ENCODE assay signal across 11 mouse cellular contexts in the genomic region with DNA sequence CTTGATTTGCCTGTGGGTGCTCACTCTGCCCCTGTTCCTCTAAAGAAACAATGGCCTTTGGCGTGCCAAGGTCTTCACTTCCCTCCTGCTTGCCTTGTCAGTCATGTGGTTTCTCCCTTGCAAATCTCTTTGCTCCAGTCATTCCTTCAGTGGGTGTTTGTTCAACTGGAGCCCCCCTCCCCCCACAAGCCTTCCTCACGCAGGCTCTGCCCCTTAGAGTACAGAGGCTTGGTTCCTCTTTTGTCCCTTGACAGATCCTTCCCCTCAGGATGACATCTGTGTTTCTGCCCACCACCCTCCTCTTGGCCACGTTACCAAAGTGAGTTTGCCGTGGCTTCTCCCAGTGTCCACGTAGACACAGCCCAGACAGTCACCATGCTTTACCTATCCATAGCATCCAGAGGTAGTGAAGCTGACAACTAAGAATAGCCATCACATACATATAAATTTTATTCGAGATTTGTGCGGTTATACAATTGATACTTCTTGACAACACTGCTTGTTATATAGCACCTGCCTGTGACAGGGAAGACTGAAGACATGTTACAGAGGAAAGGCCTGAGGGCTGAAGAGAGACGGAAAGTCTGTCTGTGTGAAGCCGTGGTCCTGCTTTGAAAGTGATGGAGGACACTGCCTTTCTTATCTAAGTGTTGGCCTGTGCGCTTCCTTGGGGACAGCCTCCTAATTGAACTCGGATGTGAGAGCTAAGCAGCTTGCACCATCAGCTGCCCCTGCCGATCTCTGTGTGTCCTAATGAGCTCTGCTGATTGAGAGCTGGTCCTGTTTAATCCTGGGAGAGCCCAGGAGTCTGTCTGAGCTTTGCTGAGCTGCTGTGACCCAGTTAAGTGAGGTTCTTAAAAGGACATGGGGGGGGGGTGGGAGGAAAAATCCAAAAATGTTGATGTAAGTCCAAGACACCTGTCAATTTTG.
DNase-seq lines count a peak whose midpoint lies in the region; ATAC-seq and TF ChIP-seq lines count a peak whose summit lies in the region.
"Had no signal": no experiment of that assay in that cellular context is flagged by ENCODE, and none has a peak within 500 bp of the region (broad histone marks: within the 10 kb centered on the region; RNA-seq: fewer than 3 reads in every experiment).

No protein-coding gene starts in this region.

- H3K4me3 ChIP-seq in heart, embryonic 12.5 days, result no peak overlapping the region
- no peak overlapping the region for H3K4me3 ChIP-seq in bone marrow macrophage, adult 2 months (ENCODE audit: insufficient read depth, low read length)
- no peak overlapping the region for H3K4me3 ChIP-seq in midbrain, embryonic 12.5 days
- H3K4me3 ChIP-seq: erythroblast, embryonic 14.5 days had no signal

- H3K27ac ChIP-seq in heart, embryonic 12.5 days (ENCODE audit: poor library complexity, severe bottlenecking), result no peak overlapping the region
- peak overlapping the region; percentile 27 for H3K27ac ChIP-seq in bone marrow macrophage, adult 2 months (ENCODE audit: insufficient read depth, low read depth, low read length)
- peak overlapping the region; percentile 30; the same call in 1 of the 2 replicates for H3K27ac ChIP-seq in midbrain, embryonic 12.5 days (replicated peaks)

- no peak overlapping the region for H3K9ac ChIP-seq in heart, embryonic 12.5 days
- no peak overlapping the region for H3K9ac ChIP-seq in midbrain, embryonic 12.5 days (replicated peaks)

- TF ChIP-seq CTCF in bone marrow macrophage, adult 2 months (IDR thresholded peaks at IDR 0.05; ENCODE audit: low read depth, low read length), result no peak

- no peaks in the 10 kb centered on the region for H3K36me3 ChIP-seq in heart, embryonic 12.5 days
- H3K36me3 ChIP-seq in midbrain, embryonic 12.5 days, result no peaks in the 10 kb centered on the region

- no peaks in the 10 kb centered on the region for H3K27me3 ChIP-seq in heart, embryonic 12.5 days (replicated peaks)
- H3K27me3 ChIP-seq in midbrain, embryonic 12.5 days, result no peaks in the 10 kb centered on the region

- no peak for ATAC-seq in heart, embryonic 12.5 days (ENCODE audit: insufficient number of reproducible peaks, low FRiP score)
- ATAC-seq in midbrain, embryonic 12.5 days (ENCODE audit: low FRiP score, low read depth), result peak; percentile 68

- 40% methylated on average over 12 of the region's 12 CpGs for WGBS in heart, embryonic 12.5 days
- WGBS in midbrain, embryonic 12.5 days, result 41% methylated on average over 12 of the region's 12 CpGs

- H3K9me3 ChIP-seq in heart, embryonic 12.5 days (replicated peaks), result no peaks in the 10 kb centered on the region
- no peaks in the 10 kb centered on the region for H3K9me3 ChIP-seq in midbrain, embryonic 12.5 days

- H3K4me1 ChIP-seq in heart, embryonic 12.5 days (replicated peaks), result peaks cover 24% of the 10 kb centered on the region
- H3K4me1 ChIP-seq in bone marrow macrophage, adult 2 months (ENCODE audit: control insufficient read depth, insufficient read depth, low read length), result peaks cover 12% of the 10 kb centered on the region
- peaks cover 11% of the 10 kb centered on the region for H3K4me1 ChIP-seq in midbrain, embryonic 12.5 days

- peak; percentile 96 for DNase-seq in heart, adult 11 months
- peak; percentile 27 for DNase-seq in heart, postnatal 25 days (ENCODE audit: low spot score)
- DNase-seq in cerebellum, postnatal 36 days, result no peak
- no peak for DNase-seq in layer of hippocampus, adult 18-20 months (ENCODE audit: low spot score in 2 of 2)
- DNase-seq in kidney, adult 9 months, result no peak
- DNase-seq: cerebellum, adult 18-20 months; layer of hippocampus, adult 9-11 months had no signal

- no peak overlapping the region for H3K4me2 ChIP-seq in heart, embryonic 12.5 days
- H3K4me2 ChIP-seq in midbrain, embryonic 12.5 days (replicated peaks), result no peak overlapping the region

- no peak for TF ChIP-seq POLR2A in bone marrow macrophage, adult 2 months (IDR thresholded peaks at IDR 0.05; ENCODE audit: borderline replicate concordance, low read depth, low read length)

- intact Hi-C loops in heart, postnatal 25 days (cut with DNase I), result loop anchor here (5.0 to 10.0 kb wide), 2 partner anchors 1027 to 1164 kb away; a partner anchor contains a TSS

Comparison
In these comparisons a context has a peak if more than half of its experiments do, and no peak if none do; other contexts are left out.
1. DNase-seq: peak in heart, adult 11 months (single experiment) and heart, postnatal 25 days (single experiment); none in cerebellum, postnatal 36 days (0 of 2), layer of hippocampus, adult 18-20 months (0 of 2) and kidney, adult 9 months (single experiment).